Mouse (Mus musculus) liver, adult 2 months (tissue): ENCODE data around the gene Prrxl1.

ENCODE experiments used
- CTCF ChIP-seq: fragments of 200-500 bp; IDR thresholded peaks from 2 replicates; pipeline ENCODE4 v1.5.1; 2011; ENCODE audit warnings: low read depth, low read length, control low read depth
- POLR2A ChIP-seq: fragments of 200-500 bp; IDR thresholded peaks from 2 replicates; pipeline ENCODE4 v1.6.1; 2011; ENCODE audit warnings: low read length, control low read depth; ENCODE audit not compliant: insufficient read depth; ENCODE audit errors: extremely low read depth

GRCm38 (mm10) chr14:32682536-32682935 is 83.3 kb downstream of the Prrxl1 start:
- TF ChIP-seq CTCF (no peak), POLR2A (no peak)
